Mouse (Mus musculus): ENCODE data around the gene Slc4a8. TPM values are rescaled to one million over a fixed set of nuclear protein-coding genes. Genes with fewer than 3 reads are reported as not detected.
"Not testable (repeated sequence)": the region's sequence is repeated elsewhere in the genome, so short reads cannot be mapped to it uniquely, and the experiment has no call there.

The Slc4a8 gene
- total RNA-seq, 2 experiments from 2014 or later: 79.1 to 82.0 TPM

- no peak for DNase-seq (ENCODE audit: low spot score in 2 of 2)
Observed at GRCm38 (mm10) chr15:100770338-100770737, 8.8 kb downstream of the Slc4a8 start.

- DNase-seq (ENCODE audit: low spot score in 2 of 2): no peak
Observed at GRCm38 (mm10) chr15:100772685-100773084, 11.1 kb downstream of the Slc4a8 start.

- DNase-seq (ENCODE audit: low spot score in 2 of 2): not testable (repeated sequence)
Observed at GRCm38 (mm10) chr15:100773859-100774258, 12.3 kb downstream of the Slc4a8 start.

GRCm38 (mm10) chr15:100775189-100776166, 13.9 kb downstream of the Slc4a8 start:
- no peak for DNase-seq (ENCODE audit: low spot score in 2 of 2)

GRCm38 (mm10) chr15:100776424-100776823, 14.9 kb downstream of the Slc4a8 start:
- DNase-seq (ENCODE audit: low spot score in 2 of 2): no peak

- DNase-seq (ENCODE audit: low spot score in 2 of 2): no peak
Observed at GRCm38 (mm10) chr15:100777020-100778016, 15.8 kb downstream of the Slc4a8 start.

GRCm38 (mm10) chr15:100779896-100780295, 18.3 kb downstream of the Slc4a8 start:
- DNase-seq (ENCODE audit: low spot score in 2 of 2): no peak

GRCm38 (mm10) chr15:100783244-100783987, 21.9 kb downstream of the Slc4a8 start:
- DNase-seq (ENCODE audit: low spot score in 2 of 2): peak in 1 of 2 experiments; percentile 45

- no peak for DNase-seq (ENCODE audit: low spot score in 2 of 2)
Observed at GRCm38 (mm10) chr15:100790219-100790618, 28.7 kb downstream of the Slc4a8 start.

GRCm38 (mm10) chr15:100792324-100792723, 30.8 kb downstream of the Slc4a8 start:
- DNase-seq (ENCODE audit: low spot score in 2 of 2): no peak

GRCm38 (mm10) chr15:100800914-100801313, 39.4 kb downstream of the Slc4a8 start:
- no peak for DNase-seq (ENCODE audit: low spot score in 2 of 2)

- DNase-seq (ENCODE audit: low spot score in 2 of 2): no peak
Observed at GRCm38 (mm10) chr15:100808062-100808461, 46.5 kb downstream of the Slc4a8 start.

GRCm38 (mm10) chr15:100808484-100808883, 46.9 kb downstream of the Slc4a8 start:
- DNase-seq (ENCODE audit: low spot score in 2 of 2): no peak

- no peak for DNase-seq (ENCODE audit: low spot score in 2 of 2)
Observed at GRCm38 (mm10) chr15:100810243-100810642, 48.7 kb downstream of the Slc4a8 start.

GRCm38 (mm10) chr15:100813501-100813900, 52.0 kb downstream of the Slc4a8 start:
- no peak for DNase-seq (ENCODE audit: low spot score in 2 of 2)

- DNase-seq (ENCODE audit: low spot score in 2 of 2): no peak
Observed at GRCm38 (mm10) chr15:100814066-100814465, 52.5 kb downstream of the Slc4a8 start.

GRCm38 (mm10) chr15:100815310-100815709, 53.8 kb downstream of the Slc4a8 start:
- no peak for DNase-seq (ENCODE audit: low spot score in 2 of 2)

- no peak for DNase-seq (ENCODE audit: low spot score in 2 of 2)
Observed at GRCm38 (mm10) chr15:100818860-100819259, 57.3 kb downstream of the Slc4a8 start.

GRCm38 (mm10) chr15:100821824-100822223, 60.3 kb downstream of the Slc4a8 start:
- DNase-seq (ENCODE audit: low spot score in 2 of 2): no peak

GRCm38 (mm10) chr15:100822370-100822769, 60.8 kb downstream of the Slc4a8 start:
- not testable (repeated sequence) for DNase-seq (ENCODE audit: low spot score in 2 of 2)
